14 mouse cellular contexts compared by ENCODE assay signal in genomic region chr13:56631332-56631731, GRCm38 (mm10). TPM values are rescaled to one million over a fixed set of nuclear protein-coding genes. Genes with fewer than 3 reads are reported as not detected.
DNase-seq lines count a peak whose midpoint lies in the region; ATAC-seq lines count a peak whose summit lies in the region.
"Had no signal": no experiment of that assay in that cellular context is flagged by ENCODE, and none has a peak within 500 bp of the region (broad histone marks: within the 10 kb centered on the region; RNA-seq: fewer than 3 reads in every experiment).

No protein-coding gene starts in this region.

- ATAC-seq in megakaryocyte, adult 5-6 weeks (ENCODE audit: poor library complexity, severe bottlenecking): peak; percentile 61
- no peak for ATAC-seq in inflammation-experienced regulatory T-cells, adult 6 months
- ATAC-seq: forebrain, embryonic 16.5 days; liver, embryonic 12.5 days; midbrain, embryonic 13.5 days had no signal

- DNase-seq in heart, adult 11 months: peak; percentile 95
- no peak for DNase-seq in heart, postnatal 4 days
- DNase-seq in lung, postnatal 36 days: peak; percentile 50
- DNase-seq in lung, postnatal 4 days: no peak
- DNase-seq in frontal cortex, postnatal 25 days (ENCODE audit: low spot score in 2 of 2): no peak
- no peak for DNase-seq in layer of hippocampus, adult 18-20 months (ENCODE audit: low spot score in 2 of 2)
- DNase-seq: adrenal gland, adult 8-10 months; cerebellum, adult 11-12 months; gastrocnemius, postnatal 10 days had no signal

RNA-seq across cellular contexts. Expression of gene Tgfbi, which starts 22.0 kb away (rescaled TPM):
- total RNA-seq in heart, postnatal 4 days (2021): 10 to 100 TPM; 20.0 to 24.1 TPM
- 321 and 326 TPM in 2 replicates for total RNA-seq in megakaryocyte, adult 5-6 weeks (2015)
- total RNA-seq in megakaryocyte, adult 5-6 weeks (2017): 505 and 532 TPM in 2 replicates
- polyA plus RNA-seq in inflammation-experienced regulatory T-cells, adult 6 months (2017; shearing (Covaris generic)): 1 to 10 TPM in 1 of 3 experiments, under 1 TPM in 1, not detected in 1; 0.41 to 1.1 TPM
- 1 to 10 TPM; 2.4 to 3.2 TPM for total RNA-seq in layer of hippocampus, adult 18-20 months (2021)

Comparison
In these comparisons a context has a peak if more than half of its experiments do, and no peak if none do; other contexts are left out.
1. DNase-seq: peak in heart, adult 11 months (single experiment) and lung, postnatal 36 days (single experiment); none in heart, postnatal 4 days (single experiment), lung, postnatal 4 days (0 of 2), frontal cortex, postnatal 25 days (0 of 2) and layer of hippocampus, adult 18-20 months (0 of 2).
2. RNA of gene Tgfbi, which starts 22.0 kb away (total RNA-seq): 321 to 532 TPM in megakaryocyte, adult 5-6 weeks; 20.0 to 24.1 TPM in heart, postnatal 4 days and 2.4 to 3.2 TPM in layer of hippocampus, adult 18-20 months; every median in the first group is over 10 times any median in the second.